Mouse (Mus musculus) spleen, postnatal 36 days (tissue): ENCODE data around the gene Ddx4.

Source experiments
- DNase-seq, 2 experiments: peaks; one replicate each; pipeline ENCODE4 v3.0.0; 2022; ENCODE audit warnings: low spot score in 2 of 2, mixed read lengths in 1 of 2

Gene Ddx4

GRCm38 (mm10) chr13:112556501-112556900 is 95.8 kb downstream of the Ddx4 start:
- no peak for DNase-seq

DNA sequence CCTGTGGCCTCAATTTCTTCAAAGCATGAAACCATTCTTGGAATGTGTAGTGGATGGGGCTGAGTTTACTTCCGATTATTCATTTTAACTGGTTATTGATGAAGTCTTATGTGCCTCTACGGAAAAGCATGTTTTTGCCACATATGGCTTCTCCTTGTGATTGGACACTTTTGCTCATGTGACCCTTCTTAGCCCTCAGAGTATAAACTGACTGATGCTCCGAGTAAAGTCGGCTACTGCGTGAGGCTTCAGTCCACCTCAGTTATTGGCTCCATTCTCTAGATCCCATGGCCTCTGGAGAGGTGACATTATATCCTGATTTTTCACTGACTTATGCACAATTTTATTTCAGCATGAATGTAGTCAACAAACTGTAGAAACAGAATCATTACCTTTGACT is 99.0 kb downstream of the Ddx4 start:
- no peak for DNase-seq

DNA sequence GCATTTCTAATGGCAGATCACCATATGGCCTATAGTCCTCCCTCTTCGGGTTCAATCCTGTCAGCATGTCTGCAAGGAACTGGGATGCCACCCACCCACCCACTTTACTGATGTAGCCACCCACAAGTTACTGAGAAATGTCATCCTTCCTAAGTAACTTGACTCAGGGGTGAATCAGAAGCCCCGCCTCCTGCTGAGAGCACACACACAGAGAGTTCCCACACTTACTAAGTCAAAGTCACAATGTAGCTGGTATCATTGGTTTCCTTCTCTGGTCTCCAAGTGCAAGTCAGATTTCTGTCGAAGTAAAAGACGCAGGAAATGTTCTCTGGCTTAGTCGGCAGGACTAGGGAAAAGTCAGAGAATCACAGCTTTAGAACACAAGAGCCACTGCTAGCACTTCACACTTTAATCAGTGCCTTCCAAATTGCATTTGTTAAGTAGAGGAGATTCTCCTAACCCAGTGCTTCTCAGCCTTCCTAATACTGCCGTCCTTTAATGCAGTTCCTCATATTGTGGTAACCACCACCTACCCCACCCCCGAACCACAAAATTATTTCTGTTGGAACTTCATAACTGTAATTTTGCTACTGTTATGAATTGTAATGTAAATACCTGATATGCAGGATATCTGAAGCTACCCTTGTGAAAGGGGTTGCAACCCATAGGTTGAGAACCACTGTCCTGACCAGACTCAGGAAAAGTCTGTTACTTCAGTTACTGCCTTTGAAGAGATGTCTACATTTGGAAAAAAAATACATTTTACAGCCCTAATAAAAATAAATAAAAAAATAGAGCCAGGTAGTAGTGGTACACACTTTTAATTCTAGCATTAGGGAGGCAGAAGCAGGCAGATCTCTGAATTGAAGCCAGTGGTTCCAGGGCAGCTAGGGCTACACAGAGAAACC is 100.4 kb downstream of the Ddx4 start:
- no peak for DNase-seq
